Mouse (Mus musculus): ENCODE results near the gene Gja8.

- peak; percentile 65 for TF ChIP-seq MAX (IDR thresholded peaks at IDR 0.05; ENCODE audit: low read length)
- TF ChIP-seq MYB (IDR thresholded peaks at IDR 0.05; ENCODE audit: low read depth, low read length): no peak
- TF ChIP-seq E2F4 (IDR thresholded peaks at IDR 0.05; ENCODE audit: borderline replicate concordance, low read depth, low read length): no peak
- TF ChIP-seq TAL1 (IDR thresholded peaks at IDR 0.05; ENCODE audit: low read length): no peak
Measured at GRCm38 (mm10) chr3:96938738-96939137, 12.9 kb upstream of the Gja8 start.
